Mouse (Mus musculus) megakaryocyte, embryonic 14.5 days (primary cell): ENCODE results near the gene Sh3pxd2a. TPM values are rescaled to one million over a fixed set of nuclear protein-coding genes. Genes with fewer than 3 reads are reported as not detected.

Source experiments
- H3K27me3 ChIP-seq: replicated peaks from 2 replicates; pipeline ENCODE3; 2012; ENCODE audit warnings: inconsistent platforms
- H3K36me3 ChIP-seq: replicated peaks from 2 replicates; pipeline ENCODE3; 2012; ENCODE audit warnings: low read length, inconsistent platforms, mixed read lengths
- H3K4me1 ChIP-seq: 2 replicates; pipeline ENCODE4 v1.6.1; 2012; ENCODE audit warnings: inconsistent platforms
- H3K4me3 ChIP-seq: replicated peaks from 2 replicates; pipeline ENCODE3; 2012; ENCODE audit warnings: moderate library complexity, mild to moderate bottlenecking, inconsistent platforms
- H3K9me3 ChIP-seq: 2 replicates; pipeline ENCODE4 v1.6.1; 2012; ENCODE audit warnings: inconsistent platforms
- FLI1 ChIP-seq: IDR thresholded peaks from 2 replicates; pipeline ENCODE4 v1.6.1; 2012; ENCODE audit warnings: low read length, inconsistent platforms, mixed read lengths
- GATA1 ChIP-seq: IDR thresholded peaks from 3 replicates; pipeline ENCODE4 v1.6.1; 2012; ENCODE audit warnings: mixed read lengths, low read length, inconsistent platforms, borderline replicate concordance
- polyA plus RNA-seq: library from polyadenylated mRNA; stranded (reverse); fragments of >175 nt; gene quantifications from 2 replicates; pipeline ENCODE4 v1.2.3, GENCODE M21; 2012; ENCODE audit warnings: low replicate concordance; ENCODE audit not compliant: insufficient read depth

Sh3pxd2a gene
- polyA plus RNA-seq, 1 experiment, result 0.21 TPM

GRCm38 (mm10) chr19:47367271-47367879, 96.8 kb downstream of the Sh3pxd2a start:
- H3K27me3 ChIP-seq, result peaks cover 15% of the 10 kb centered on the region
- no peaks in the 10 kb centered on the region for H3K4me1 ChIP-seq
- H3K36me3 ChIP-seq, result no peaks in the 10 kb centered on the region
- no peak overlapping the region for H3K4me3 ChIP-seq
- TF ChIP-seq GATA1 (no peak), FLI1 (no peak)
- H3K9me3 ChIP-seq, result peaks cover 19% of the 10 kb centered on the region

GRCm38 (mm10) chr19:47366576-47366975, 97.6 kb downstream of the Sh3pxd2a start:
- Histone ChIP-seq H3K36me3 (no peaks in the 10 kb centered on the region), H3K4me3 (no peak overlapping the region), H3K9me3 (peaks cover 19% of the 10 kb centered on the region), H3K27me3 (peaks cover 15% of the 10 kb centered on the region), H3K4me1 (no peaks in the 10 kb centered on the region)
- no peak for TF ChIP-seq GATA1
- no peak for TF ChIP-seq FLI1

DNA sequence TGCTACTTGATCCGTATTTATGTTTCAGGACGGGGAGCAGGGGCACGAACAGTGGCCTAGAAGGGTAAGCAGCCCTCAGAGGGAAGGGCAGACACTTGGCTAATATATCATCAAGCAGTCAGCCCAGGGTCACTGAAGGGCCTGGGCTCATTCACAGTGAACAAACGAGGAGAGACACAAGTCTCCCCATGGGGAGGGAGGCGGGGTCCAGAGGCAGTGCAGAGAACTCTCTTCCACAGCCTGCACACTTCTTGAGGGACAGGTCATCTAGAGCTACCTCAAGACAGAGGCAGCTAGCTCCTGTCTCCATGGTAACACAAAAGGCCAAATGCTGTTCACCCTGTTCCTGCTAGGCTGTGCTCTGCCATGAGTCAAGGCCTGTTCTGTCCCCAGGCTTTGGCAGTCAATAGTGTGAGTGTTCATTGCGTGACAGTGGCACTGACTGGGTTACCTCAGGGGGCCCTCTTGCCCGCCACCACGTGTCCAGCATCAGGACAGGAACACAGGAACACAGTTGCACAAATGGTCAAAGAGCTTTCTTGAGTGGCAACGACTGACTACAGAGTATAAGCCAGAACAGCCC, 101.0 kb downstream of the Sh3pxd2a start:
- Histone ChIP-seq H3K4me3 (no peak overlapping the region), H3K27me3 (peaks cover 24% of the 10 kb centered on the region), H3K4me1 (peaks cover 9% of the 10 kb centered on the region), H3K9me3 (peaks cover 6% of the 10 kb centered on the region; the same call in 1 of the 2 replicates), H3K36me3 (no peaks in the 10 kb centered on the region)
- TF ChIP-seq FLI1 (no peak), GATA1 (no peak)

- Histone ChIP-seq H3K36me3 (no peaks in the 10 kb centered on the region), H3K4me1 (peaks cover 9% of the 10 kb centered on the region), H3K4me3 (no peak overlapping the region), H3K9me3 (no peaks in the 10 kb centered on the region), H3K27me3 (peaks cover 29% of the 10 kb centered on the region)
- TF ChIP-seq GATA1, result no peak
- no peak for TF ChIP-seq FLI1
These were observed 103.3 kb downstream of the Sh3pxd2a start for GRCm38 (mm10) chr19:47360921-47361320.

DNA sequence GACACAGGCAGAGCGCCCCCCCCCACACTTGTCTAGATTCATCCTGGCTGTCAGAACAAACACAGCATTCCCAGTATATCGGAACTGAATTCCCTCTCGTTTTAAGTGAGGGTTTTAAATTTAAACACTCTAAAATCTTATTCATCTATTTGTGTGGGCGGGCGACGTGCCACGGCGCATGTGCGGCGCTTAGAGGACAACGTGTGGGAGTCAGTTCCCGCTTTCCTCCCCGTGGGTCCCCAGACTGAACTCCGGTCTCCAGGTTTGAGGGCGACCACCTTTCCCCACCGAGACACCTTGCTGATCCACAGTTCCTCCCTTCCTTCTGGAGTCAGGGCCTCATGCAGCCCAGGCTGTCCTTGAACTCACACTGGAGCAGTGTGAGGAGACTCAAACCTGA, 104.2 kb downstream of the Sh3pxd2a start:
- H3K36me3 ChIP-seq, result no peaks in the 10 kb centered on the region
- no peaks in the 10 kb centered on the region for H3K9me3 ChIP-seq
- H3K4me3 ChIP-seq, result no peak overlapping the region
- TF ChIP-seq GATA1, result no peak
- TF ChIP-seq FLI1, result no peak
- H3K4me1 ChIP-seq, result peaks cover 9% of the 10 kb centered on the region
- peaks cover 29% of the 10 kb centered on the region for H3K27me3 ChIP-seq

DNA sequence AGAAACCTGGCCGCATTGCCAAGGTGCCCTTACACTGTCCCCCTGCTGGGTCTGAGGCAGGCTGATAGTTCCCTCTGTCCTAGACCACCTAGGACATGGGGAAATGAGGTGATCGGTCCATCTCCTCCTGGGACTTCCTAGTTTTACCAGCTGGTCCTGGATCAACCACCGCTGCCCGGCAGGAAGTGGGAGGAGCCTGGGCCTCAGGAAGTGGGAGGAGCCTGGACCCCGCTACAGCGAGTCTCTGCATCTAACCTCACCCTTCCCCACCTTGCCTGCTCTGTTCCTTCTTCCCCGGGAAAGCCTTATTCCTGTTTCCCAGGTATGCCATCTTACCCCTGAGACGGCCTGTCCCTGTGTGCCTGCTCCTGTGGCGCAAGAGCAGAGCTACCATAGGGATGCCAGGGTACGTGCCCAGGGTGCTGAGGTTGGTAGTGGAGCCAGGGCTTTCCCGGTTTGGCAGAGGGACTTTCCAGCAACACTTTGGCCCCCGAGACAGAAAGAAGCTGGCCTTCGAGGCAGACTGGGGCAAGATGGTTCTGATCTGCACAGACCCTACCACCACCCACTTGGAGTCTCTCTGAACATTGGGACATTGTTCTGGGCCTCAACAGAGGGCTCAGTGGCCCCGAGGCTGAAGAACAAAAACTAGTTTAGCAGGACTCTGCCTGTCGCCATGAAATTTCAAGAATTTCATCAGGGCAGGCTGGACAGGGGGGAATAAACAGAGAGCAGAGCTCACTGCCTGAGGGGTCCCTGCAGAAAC, 104.9 kb downstream of the Sh3pxd2a start:
- Histone ChIP-seq H3K9me3 (no peaks in the 10 kb centered on the region), H3K36me3 (no peaks in the 10 kb centered on the region), H3K27me3 (peaks cover 33% of the 10 kb centered on the region), H3K4me1 (peaks cover 9% of the 10 kb centered on the region), H3K4me3 (peak overlapping the region; percentile 76)
- TF ChIP-seq FLI1 (no peak), GATA1 (no peak)

GRCm38 (mm10) chr19:47357297-47357696, 106.9 kb downstream of the Sh3pxd2a start:
- Histone ChIP-seq H3K27me3 (peaks cover 30% of the 10 kb centered on the region), H3K9me3 (peaks cover 4% of the 10 kb centered on the region), H3K4me1 (peaks cover 9% of the 10 kb centered on the region), H3K4me3 (no peak overlapping the region), H3K36me3 (no peaks in the 10 kb centered on the region)
- TF ChIP-seq GATA1, result no peak
- TF ChIP-seq FLI1, result no peak

DNA sequence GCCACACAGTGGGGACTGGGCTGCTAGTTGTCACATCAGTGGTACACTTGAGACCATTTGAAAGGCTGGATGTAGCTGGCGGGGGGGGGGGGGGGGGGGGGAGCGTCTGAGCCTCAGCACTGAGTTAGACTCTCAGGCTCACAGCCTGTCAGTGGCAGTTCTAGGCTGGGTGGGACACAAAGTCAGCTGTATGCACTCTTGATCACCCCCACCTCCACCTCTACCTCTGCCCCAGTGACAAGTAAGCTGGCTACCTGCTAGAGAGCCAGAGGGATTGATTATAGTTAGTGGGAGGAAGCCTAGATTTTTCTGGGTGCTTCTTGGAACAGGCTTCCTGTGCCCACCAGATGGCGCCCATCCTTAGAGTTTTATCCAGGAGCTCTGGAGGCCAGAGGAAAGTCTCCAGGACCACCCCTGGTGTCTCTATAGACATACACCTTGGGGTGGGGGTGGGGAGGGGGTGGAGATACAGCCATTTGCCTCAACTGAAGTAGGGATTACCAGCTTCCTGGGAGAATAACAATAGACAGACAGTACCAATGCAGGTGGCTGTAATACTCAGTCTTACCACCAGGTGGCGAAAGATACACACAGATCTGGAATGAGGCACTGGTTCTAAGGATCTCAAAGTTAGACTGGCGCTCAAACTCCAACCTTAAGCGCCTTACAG, 107.9 kb downstream of the Sh3pxd2a start:
- Histone ChIP-seq H3K9me3 (peaks cover 4% of the 10 kb centered on the region), H3K27me3 (peaks cover 30% of the 10 kb centered on the region), H3K4me1 (peaks cover 9% of the 10 kb centered on the region), H3K36me3 (no peaks in the 10 kb centered on the region), H3K4me3 (peak overlapping the region; percentile 81)
- TF ChIP-seq FLI1, result no peak
- TF ChIP-seq GATA1, result no peak

DNA sequence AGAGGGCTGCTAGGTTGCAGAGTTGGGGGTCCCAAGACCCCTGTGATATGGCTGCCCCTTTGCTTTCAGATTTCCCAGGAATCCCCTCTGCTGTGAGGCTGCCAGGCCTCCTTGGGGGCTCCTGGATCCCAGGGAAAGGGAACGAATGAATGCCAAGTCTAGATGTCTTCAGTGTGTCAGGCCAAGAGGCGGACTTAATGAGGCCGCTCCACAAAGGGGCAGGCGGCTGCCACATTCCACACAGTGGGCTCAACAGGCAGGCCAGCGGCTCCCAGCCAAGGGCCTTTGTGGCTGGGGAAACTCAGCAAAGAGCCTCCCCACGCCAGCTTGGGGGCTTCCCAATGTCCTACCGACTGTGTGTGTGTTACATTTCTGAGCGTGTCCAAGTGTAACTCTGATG, 109.7 kb downstream of the Sh3pxd2a start:
- no peaks in the 10 kb centered on the region for H3K36me3 ChIP-seq
- TF ChIP-seq GATA1 (no peak), FLI1 (no peak)
- H3K4me1 ChIP-seq, result peaks cover 8% of the 10 kb centered on the region
- peaks cover 8% of the 10 kb centered on the region for H3K9me3 ChIP-seq
- H3K27me3 ChIP-seq, result peaks cover 35% of the 10 kb centered on the region
- H3K4me3 ChIP-seq, result no peak overlapping the region

GRCm38 (mm10) chr19:47349043-47349442, 115.2 kb downstream of the Sh3pxd2a start:
- peaks cover 57% of the 10 kb centered on the region for H3K27me3 ChIP-seq
- peaks cover 14% of the 10 kb centered on the region for H3K9me3 ChIP-seq
- no peaks in the 10 kb centered on the region for H3K36me3 ChIP-seq
- H3K4me3 ChIP-seq, result no peak overlapping the region
- TF ChIP-seq FLI1, result no peak
- TF ChIP-seq GATA1, result no peak
- no peaks in the 10 kb centered on the region for H3K4me1 ChIP-seq
